Mouse (Mus musculus) ES-Bruce4 (cell line): ENCODE results near the gene Calcb. TPM values are rescaled to one million over a fixed set of nuclear protein-coding genes. Genes with fewer than 3 reads are reported as not detected.

Source experiments
- H3K27ac ChIP-seq: 2 replicates; pipeline ENCODE4 v1.5.1; 2012; ENCODE audit warnings: low read length, inconsistent platforms; ENCODE audit not compliant: insufficient read depth
- H3K27me3 ChIP-seq: 2 replicates; pipeline ENCODE4 v1.6.1; 2012; ENCODE audit warnings: mild to moderate bottlenecking, low read length, inconsistent platforms; ENCODE audit not compliant: control insufficient read depth, poor library complexity, insufficient read depth, severe bottlenecking
- H3K36me3 ChIP-seq: 2 replicates; pipeline ENCODE4 v1.6.1; 2012; ENCODE audit warnings: inconsistent platforms, mild to moderate bottlenecking, low read length, moderate library complexity; ENCODE audit not compliant: control insufficient read depth, poor library complexity, insufficient read depth, severe bottlenecking
- H3K4me1 ChIP-seq: one replicate; pipeline ENCODE4 v1.8.1; 2011; ENCODE audit warnings: low read length; ENCODE audit not compliant: control insufficient read depth, insufficient read depth
- H3K4me3 ChIP-seq: 2 replicates; pipeline ENCODE4 v1.5.1; 2011; ENCODE audit warnings: low read depth, mild to moderate bottlenecking, low read length
- H3K9ac ChIP-seq: 2 replicates; pipeline ENCODE4 v1.6.1; 2012; ENCODE audit warnings: low read depth, mild to moderate bottlenecking, inconsistent platforms; ENCODE audit not compliant: poor library complexity, severe bottlenecking
- H3K9me3 ChIP-seq: replicated peaks from 2 replicates; pipeline ENCODE4 v1.6.1; 2012; ENCODE audit warnings: mild to moderate bottlenecking, low read length, inconsistent platforms; ENCODE audit not compliant: control insufficient read depth, poor library complexity, insufficient read depth, severe bottlenecking
- CTCF ChIP-seq: IDR thresholded peaks from one replicate; pipeline ENCODE4 v1.8.1; 2011; ENCODE audit warnings: low read depth, low read length
- EP300 ChIP-seq: IDR thresholded peaks from 2 replicates; pipeline ENCODE4 v1.6.1; 2011; ENCODE audit warnings: low read depth, low read length; ENCODE audit not compliant: insufficient read depth
- POLR2A ChIP-seq: IDR thresholded peaks from one replicate; pipeline ENCODE4 v1.8.1; 2011; ENCODE audit warnings: low read length; ENCODE audit not compliant: insufficient read depth
- polyA plus RNA-seq: library from polyadenylated mRNA; stranded (reverse); fragments of >200 nt; gene quantifications from 2 replicates; pipeline ENCODE4 v1.2.4, GENCODE M21; 2011; ENCODE audit warnings: low read depth; ENCODE audit not compliant: missing spikeins, insufficient read depth, insufficient read length

Calcb gene
- polyA plus RNA-seq, 1 experiment = not detected

GRCm38 (mm10) chr7:114736256-114736655 is 17.8 kb downstream of the Calcb start:
- Histone ChIP-seq H3K27me3 (no peaks in the 10 kb centered on the region), H3K9ac (no peak overlapping the region), H3K36me3 (no peaks in the 10 kb centered on the region), H3K4me1 (peaks cover 7% of the 10 kb centered on the region), H3K27ac (no peak overlapping the region), H3K9me3 (no peaks in the 10 kb centered on the region), H3K4me3 (no peak overlapping the region)
- TF ChIP-seq CTCF (no peak), POLR2A (no peak), EP300 (no peak)

- H3K36me3 ChIP-seq = no peaks in the 10 kb centered on the region
- peaks cover 11% of the 10 kb centered on the region for H3K4me1 ChIP-seq
- TF ChIP-seq CTCF (no peak), POLR2A (no peak), EP300 (no peak)
- H3K27ac ChIP-seq = no peak overlapping the region
- H3K4me3 ChIP-seq = no peak overlapping the region
- H3K9me3 ChIP-seq = no peaks in the 10 kb centered on the region
- H3K27me3 ChIP-seq = no peaks in the 10 kb centered on the region
- no peak overlapping the region for H3K9ac ChIP-seq
Observed at GRCm38 (mm10) chr7:114738166-114738565, 19.7 kb downstream of the Calcb start.

- no peaks in the 10 kb centered on the region for H3K9me3 ChIP-seq
- TF ChIP-seq POLR2A (no peak), CTCF (peak; percentile 3), EP300 (peak; percentile 71; the same call in 1 of the 2 replicates)
Observed at GRCm38 (mm10) chr7:114740360-114741165, 22.1 kb downstream of the Calcb start.

GRCm38 (mm10) chr7:114743022-114743780 is 24.8 kb downstream of the Calcb start, which contains the start of gene Insc:
Gene Insc, plus strand, starts transcription at chr7:114743694.
- peaks cover 15% of the 10 kb centered on the region for H3K4me1 ChIP-seq
- TF ChIP-seq EP300 (no peak), CTCF (no peak), POLR2A (no peak)
- H3K4me3 ChIP-seq = no peak within 1 kb of the TSS
- no peak within 1 kb of the TSS for H3K27ac ChIP-seq
- no peaks in the 10 kb centered on the region for H3K27me3 ChIP-seq
- no peak within 1 kb of the TSS for H3K9ac ChIP-seq
- no peaks in the 10 kb centered on the region for H3K9me3 ChIP-seq
- no peaks in the 10 kb centered on the region for H3K36me3 ChIP-seq

More at GRCm38 (mm10) chr7:114740360-114741165, 22.1 kb downstream of the Calcb start:
- Histone ChIP-seq H3K9ac (no peak overlapping the region), H3K4me3 (no peak overlapping the region), H3K4me1 (peaks cover 17% of the 10 kb centered on the region), H3K36me3 (no peaks in the 10 kb centered on the region), H3K27me3 (no peaks in the 10 kb centered on the region), H3K27ac (peak overlapping the region; percentile 94)

GRCm38 (mm10) chr7:114744639-114745245 is 26.3 kb downstream of the Calcb start:
- H3K9ac ChIP-seq = no peak overlapping the region
- no peaks in the 10 kb centered on the region for H3K27me3 ChIP-seq
- H3K4me1 ChIP-seq = peaks cover 14% of the 10 kb centered on the region
- H3K36me3 ChIP-seq = no peaks in the 10 kb centered on the region
- TF ChIP-seq POLR2A (no peak), EP300 (peak; percentile 73; the same call in 1 of the 2 replicates), CTCF (no peak)
- no peak overlapping the region for H3K27ac ChIP-seq
- H3K9me3 ChIP-seq = no peaks in the 10 kb centered on the region
- H3K4me3 ChIP-seq = no peak overlapping the region
